Mouse (Mus musculus) erythroblast, embryonic 14.5 days (primary cell): ENCODE measurements around the gene Micu1.

ENCODE experiments used
- GATA1 ChIP-seq: IDR thresholded peaks from 2 replicates; pipeline ENCODE4 v1.6.1; 2012; ENCODE audit warnings: low read length, inconsistent platforms, mixed read lengths
- TAL1 ChIP-seq: IDR thresholded peaks from 3 replicates; pipeline ENCODE4 v1.6.1; 2012; ENCODE audit warnings: low read length, inconsistent platforms, mixed read lengths

GRCm38 (mm10) chr10:59864884-59865726 lies 162.8 kb downstream of the Micu1 start:
- TF ChIP-seq GATA1 (no peak), TAL1 (no peak)
